Mouse (Mus musculus) heart, postnatal 14 days (tissue): ENCODE results near the gene Ppm1m. TPM values are rescaled to one million over a fixed set of nuclear protein-coding genes. Genes with fewer than 3 reads are reported as not detected.

Experiments used
- DNase-seq, 2 experiments: peaks; one replicate each; pipeline ENCODE4 v3.0.0; 2021 to 2022
- intact Hi-C: fragments of 180-260 bp; cut with DNase I; formaldehyde crosslinking; loops from one replicate; pipeline ENCODE4 v1.15.1; 2025
- total RNA-seq, 2 experiments: library from RNA; stranded (reverse); gene quantifications; 2 replicates each; pipeline ENCODE4 v1.2.3; 2021

The Ppm1m gene
- total RNA-seq, 2 experiments from 2014 or later, result 11.8 to 15.2 TPM

DNA sequence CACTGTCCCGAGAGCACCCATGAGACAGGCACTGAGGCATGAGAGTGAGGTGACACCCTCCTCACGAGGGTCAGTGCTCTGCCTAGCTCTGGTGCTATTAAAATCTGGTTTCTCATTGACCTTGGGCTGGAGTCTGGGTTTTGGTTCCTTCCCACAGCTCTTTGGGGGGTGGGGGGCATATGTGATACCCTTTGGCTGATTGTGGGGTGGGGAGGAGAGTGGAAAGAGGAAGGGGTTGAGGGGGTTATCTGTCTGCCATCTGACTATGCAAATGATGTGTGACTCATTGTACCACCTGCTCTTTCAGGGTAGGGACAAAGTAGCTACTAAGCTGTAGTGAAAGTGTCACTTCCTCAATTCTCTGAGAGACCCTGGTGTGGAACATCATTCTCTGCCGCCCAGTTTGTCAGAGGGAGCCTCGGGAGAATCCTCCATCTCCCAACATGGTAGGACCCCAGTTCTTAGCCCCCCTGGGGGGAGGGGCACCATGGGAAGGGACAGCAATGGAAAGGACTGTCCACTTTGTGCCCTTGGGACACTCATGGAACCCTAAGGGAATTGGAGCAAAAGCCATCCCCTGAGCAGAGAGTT lies 22.8 kb upstream of the Ppm1m start, which contains the start of gene Tlr9:
Tlr9 (plus strand) TSS at position 338 of the 591 bp plus-strand sequence.
- intact Hi-C loops, result no loop called here
- no peak for DNase-seq

DNA sequence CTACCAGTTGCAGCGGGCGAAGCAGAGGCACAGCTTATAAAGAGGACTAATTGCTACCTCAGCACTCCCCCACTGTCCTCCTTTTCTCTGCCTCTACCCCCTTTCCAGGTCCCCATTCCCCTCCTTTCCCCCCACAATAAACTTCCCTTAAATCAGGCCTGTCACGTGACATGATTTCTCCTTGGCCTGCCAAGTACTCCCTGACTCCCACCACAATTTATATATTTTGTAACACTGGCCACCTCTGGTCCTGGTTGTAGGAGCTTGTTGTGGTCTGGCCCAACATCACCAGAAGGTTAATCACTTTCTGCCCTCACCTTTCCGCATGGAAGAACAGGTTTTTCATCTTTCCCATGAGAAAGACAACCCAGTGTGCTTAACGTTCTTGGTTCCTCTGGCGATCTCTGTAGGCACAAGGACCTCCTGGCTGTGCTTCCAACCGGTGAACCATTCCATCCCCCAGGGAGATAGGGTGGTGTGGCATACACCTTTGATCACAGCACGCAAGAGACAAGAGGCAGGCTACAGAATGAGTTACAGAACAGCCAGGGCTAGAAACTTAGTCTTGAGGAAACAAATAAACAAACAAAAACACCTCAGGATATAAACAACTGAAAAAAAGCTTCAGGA lies 21.5 kb upstream of the Ppm1m start:
- intact Hi-C loops, result no loop called here

DNA sequence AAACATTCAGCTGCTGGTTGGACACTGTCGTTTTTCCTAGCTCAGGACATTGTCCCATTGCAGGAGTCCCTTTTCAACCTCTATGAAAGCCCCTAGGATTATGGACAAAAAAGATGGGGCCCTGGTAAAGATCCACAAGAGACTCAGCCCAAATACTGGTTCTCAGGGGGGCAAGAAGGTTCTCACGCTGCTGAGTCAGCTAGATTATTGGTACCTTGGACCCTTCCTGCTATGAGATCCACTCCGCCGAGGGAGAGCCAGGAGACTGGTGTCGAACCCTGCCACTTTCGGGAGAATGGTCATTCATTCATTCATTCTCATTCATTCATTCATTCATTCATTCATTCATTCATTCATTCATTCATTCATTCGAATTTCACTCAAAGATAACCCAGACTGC lies 17.4 kb upstream of the Ppm1m start:
- DNase-seq, result no peak
- intact Hi-C loops, result no loop called here

More for the DNA sequence above, 21.5 kb upstream of the Ppm1m start:
- no peak for DNase-seq

DNA sequence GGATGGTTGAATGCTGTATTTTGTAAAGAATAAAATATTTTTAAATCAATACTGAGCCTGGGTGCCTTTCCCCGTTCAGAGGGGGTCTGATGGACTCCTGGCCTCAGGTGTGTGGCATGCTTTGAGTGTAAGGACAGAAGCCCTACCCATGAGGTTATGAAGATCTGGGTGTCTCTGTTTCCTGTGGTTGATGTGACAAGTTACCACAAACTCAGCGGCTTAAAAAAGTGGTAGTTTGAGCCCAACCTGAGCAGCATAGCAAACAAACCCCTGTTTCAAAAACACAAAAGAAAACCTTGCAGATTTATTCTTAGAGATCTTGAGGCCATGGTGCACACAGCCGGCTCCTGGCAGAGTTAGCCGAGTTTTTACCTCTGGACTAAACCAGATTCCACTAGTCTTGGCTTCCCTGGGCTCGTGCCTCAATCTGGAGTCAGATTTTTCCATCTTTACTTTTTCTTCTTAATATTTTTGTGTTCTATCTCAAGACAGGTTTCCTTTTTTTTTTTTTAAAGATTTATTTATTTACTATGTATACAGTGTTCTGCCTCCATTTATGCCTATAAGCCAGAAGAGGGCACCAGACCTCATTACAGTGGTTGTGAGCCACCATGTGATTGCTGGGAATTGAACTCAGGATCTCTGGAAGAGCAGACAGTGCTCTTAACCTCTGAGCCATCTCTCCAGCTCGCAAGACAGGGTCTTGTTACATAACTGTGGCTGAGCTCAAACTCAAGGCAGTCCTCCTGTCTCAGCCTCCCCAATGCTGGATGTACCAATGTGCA lies 16.0 kb upstream of the Ppm1m start:
- intact Hi-C loops, result no loop called here
- DNase-seq, result no peak

DNA sequence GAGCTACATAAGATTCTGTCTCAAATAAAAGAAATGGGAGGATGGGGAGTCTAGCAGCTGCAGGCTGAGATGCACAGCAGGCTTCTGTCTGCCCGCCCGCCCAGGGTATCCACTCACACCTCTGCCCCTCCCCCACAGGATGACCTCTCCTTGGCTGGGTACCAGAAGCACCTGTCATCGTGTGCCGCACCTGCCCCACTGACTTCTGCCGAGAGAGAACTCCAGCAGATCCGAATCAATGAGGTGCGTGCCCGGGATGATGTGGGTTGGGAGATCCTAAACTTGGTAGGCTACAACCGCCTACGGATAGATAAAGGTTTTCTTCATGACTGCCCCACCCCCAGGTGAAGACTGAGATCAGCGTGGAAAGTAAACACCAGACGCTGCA lies 13.0 kb upstream of the Ppm1m start:
- no peak for DNase-seq
- intact Hi-C loops, result loop anchor here (2.0 to 5.0 kb wide), 4 partner anchors 34 to 68 kb away; partner anchors contain the start of genes Glyctk, Poc1a and Wdr82

DNA sequence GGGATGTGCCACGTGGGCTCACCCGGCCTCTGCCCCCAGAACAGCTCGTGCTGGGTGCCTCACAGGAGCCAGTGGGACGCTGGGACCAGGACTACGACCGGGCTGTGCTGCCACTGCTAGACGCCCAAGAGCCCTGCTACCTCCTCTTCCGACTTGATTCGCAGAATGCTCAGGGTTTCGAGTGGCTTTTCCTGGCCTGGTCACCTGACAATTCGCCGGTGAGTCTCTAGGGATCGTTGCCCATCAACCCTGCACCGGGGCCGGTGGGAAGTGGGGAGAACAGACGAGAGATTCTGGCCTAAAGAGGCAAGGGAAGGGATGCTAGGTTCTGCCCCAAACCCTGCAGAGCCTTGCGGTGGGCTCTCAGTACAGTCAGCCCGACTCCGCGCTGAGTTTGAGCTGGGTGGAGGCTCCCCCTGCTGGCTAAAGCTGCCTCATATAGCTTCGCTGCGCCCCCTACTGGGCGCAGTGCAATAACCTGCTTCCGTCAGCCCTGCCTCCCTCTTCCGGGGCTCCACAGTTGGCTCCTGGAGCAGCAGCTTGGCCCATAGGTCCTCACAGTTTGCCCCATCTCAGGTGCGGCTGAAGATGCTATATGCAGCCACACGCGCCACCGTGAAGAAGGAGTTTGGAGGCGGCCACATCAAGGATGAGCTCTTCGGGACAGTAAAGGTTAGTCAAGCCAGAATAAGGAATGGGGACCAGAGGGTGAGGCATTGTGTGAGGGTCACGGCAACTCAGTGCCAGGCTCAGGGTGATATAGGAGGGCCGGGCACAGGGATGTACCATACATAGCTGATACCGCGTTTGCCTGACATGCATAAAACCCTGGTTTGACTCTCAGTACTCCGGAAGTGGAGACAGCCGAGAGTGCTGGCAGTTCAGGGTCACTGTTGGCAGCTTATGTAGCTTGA lies 12.4 kb upstream of the Ppm1m start:
- DNase-seq, result peak; percentile 87 to 92
- intact Hi-C loops, result loop anchor here (2.0 to 5.0 kb wide), 4 partner anchors 35 to 69 kb away; partner anchors contain the start of genes Glyctk, Poc1a and Wdr82

DNA sequence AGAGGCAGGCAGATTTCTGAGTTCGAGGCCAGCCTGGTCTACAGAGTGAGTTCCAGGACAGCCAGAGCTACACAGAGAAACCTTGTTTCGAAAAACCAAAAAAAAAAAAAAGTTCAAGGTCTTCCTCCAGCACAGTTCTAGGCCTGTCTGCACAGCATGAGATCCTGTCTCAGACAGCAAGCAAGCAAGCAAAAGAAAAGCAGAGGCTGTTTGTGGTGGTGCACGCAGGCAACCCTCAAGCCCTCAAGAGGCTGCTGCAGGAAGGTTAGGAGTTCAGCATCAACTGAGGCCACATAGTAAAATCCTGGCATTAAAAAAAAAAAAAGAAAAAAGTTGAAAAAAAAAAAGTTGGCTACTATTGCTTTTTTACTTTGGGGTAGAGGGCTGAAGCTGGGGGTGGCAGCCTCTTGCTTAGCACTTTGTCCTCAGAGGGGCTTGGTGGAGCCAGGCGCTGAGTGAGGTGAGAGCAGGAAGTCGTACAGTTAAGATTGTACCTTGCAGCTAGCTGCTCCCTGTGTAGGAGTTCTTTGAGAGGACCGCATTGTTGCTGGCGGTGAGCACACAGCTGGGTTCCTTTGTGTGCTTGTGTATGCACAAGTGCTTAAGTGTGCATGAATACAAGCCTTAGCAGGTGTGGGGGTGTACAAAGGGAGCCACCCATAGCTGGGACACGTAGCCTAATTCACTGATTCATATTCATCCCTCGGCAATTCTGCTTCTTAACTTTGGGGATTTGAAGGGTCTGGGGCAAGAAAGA lies 11.5 kb upstream of the Ppm1m start:
- intact Hi-C loops, result loop anchor here (5.0 kb wide), 1 partner anchor 54 kb away; the partner anchor contains the start of gene Glyctk
- no peak for DNase-seq

DNA sequence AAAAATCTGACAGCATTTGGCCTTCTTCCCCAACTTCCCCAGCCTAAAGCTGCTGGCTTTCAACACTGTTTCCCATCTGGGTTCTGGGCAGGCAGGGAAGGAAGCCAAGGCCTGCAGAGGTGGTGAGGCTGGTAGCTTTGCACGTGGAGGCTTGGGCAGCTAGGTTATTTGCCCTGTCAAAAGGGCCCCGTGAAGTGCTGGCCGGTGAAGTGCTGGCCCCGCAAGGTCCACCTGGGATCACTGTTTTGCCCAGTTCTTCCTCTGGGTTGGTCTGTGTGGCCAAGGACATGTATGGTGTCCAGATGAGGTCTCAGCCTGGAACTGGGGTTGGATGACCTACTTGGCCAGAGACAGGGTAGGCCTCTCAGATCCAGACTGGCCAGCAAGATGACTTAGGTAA lies 10.4 kb upstream of the Ppm1m start:
- peak in 1 of 2 experiments; percentile 34 for DNase-seq
- intact Hi-C loops, result loop anchor here (5.0 kb wide), 1 partner anchor 53 kb away; the partner anchor contains the start of gene Glyctk

DNA sequence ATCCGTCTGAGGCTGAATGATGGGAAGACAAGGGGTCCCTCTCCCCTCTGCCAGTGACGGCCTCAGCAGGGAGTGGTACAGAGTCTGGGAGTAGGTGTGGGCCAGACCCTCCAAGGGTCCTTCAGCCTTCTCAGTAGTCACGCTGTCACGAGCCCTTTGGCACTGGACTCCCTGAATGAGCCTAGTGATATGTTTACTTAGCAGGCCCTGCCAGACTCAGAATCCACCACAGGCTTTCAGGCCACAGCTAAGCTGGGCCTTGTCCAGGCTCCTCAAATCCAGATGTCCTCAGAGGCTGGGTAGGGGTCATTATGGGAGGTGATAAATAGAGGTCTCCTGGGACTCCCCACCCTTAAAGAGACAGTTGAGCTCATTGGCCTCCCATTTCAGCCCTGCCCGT lies 8.6 kb upstream of the Ppm1m start:
- DNase-seq, result peak in 1 of 2 experiments; percentile 45
- intact Hi-C loops, result no loop called here

DNA sequence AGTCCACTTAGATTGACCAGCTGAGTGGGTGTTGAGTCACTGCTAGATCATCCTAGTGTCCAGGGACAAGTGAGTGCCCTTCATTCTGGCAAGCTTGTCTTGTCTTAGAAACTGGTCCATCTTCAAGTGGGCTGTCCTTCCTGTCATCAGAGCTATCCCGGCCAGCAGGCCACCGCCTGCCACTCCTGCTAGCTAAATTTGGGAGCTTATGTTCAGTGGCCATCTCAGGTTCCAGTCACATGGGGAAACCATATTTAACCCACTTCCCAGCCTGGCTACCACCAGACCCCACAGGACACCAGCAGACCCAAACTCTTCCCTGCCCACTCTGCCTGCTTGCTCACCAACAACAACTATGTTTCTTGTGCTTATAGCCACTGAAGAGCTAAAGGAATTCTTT lies 7.0 kb upstream of the Ppm1m start:
- intact Hi-C loops, result no loop called here
- peak in 1 of 2 experiments; percentile 55 for DNase-seq

DNA sequence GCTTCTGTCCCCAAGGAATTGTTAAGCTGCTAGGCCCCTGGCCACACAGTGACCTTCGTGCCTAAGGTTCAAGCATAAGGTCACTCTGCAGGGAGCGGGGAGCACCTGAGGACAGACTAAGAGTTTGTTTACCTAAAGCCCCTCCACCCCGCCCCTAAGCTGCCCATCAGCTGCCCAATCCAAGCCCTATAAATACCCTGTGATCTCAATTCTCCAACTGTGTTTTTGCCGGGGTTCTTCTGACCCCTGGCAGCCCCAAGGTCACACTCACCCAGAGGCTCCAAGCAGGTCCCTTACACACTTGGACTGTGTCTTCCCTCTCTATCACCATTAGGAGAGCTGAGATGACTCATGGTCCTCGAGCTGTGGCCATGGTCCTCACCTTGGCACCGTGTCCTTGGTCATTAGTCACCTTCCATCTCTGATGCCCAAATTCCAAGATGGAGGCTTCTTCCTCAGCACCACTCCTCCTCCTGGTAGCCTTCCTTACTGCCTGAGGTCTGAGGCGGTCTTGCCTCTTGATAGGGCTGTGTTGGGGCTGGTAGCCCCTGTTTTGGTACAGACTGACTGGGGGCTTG lies 6.3 kb upstream of the Ppm1m start:
- intact Hi-C loops, result no loop called here
- no peak for DNase-seq

DNA sequence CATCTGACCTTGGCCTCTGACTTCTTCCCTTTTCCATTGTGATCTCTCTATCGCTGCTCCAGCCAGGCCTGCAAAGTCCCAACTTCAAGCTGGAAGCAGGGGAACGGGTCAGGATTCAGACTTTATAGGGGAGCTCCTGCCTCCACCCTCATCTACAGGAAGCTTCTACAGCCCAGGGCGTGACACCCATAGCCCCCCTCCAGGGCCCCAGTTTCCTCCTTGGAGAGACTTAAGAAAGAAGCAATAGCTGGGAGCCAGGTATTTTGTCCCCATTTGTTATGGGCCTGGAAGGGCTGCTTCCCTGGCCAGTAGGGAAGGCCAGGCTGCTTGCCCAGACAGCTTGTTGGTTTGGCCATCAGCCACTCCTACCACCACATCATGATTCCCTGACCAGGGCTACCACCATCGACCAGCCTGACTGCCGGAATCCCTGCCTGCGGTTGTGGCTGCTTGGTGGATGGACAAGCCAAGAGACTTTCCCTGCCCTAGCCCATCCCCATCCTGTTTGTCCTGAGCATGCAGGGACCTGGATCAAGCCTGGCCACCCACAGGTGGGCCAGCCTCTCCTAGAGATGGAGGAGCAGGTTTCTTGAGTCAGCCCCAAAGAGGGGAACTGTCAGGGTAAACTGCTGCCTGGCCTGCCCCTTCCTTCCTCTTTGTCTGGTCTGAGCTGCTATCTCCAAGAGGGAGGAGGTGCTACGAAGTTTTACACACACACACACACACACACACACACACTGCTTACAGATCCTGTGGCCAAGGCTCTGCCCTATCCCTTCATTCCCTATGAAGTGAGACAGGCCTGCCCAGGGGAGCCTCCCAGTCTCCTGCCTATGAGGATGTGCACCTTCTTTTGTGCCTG lies 4.7 kb upstream of the Ppm1m start:
- intact Hi-C loops, result no loop called here
- DNase-seq, result peak in 1 of 2 experiments; percentile 48

DNA sequence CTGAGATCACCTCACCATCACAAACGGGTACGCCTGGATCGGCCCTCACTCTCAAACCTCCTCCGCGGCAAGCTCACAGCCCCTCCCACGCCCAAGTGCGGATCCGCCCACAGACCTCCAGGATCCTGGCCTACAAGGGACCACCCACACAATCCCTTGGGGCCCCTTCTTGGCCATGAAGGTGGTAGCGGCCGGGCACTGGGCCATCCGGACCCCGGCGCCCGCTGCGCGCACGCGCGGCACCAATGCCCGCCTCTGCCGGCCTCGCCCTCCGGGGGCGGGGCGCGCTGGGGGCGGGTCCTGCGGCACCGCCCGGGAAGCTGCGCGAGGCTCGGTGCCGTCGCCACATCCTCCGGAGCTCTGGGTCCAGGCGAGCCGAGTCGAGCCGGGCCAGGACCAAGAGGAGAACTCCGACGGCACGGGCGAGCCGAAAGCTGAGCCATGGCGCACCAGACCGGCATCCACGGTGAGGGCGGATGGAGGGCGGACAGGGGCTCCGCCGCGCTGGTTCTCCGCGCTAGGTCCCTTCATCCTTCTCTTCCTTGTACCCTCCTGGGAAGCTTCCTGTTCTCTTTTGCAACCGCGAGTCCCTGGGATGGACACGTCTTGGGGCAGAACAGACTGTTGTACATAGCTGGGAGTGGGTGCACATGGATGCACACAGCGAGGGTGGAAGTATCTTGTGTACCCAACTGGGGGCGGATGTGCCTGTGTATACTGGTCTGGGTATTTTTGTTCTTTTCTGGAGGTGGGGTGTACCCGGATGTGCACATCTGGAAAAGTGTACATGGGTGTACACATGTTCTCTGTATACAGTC lies 3.5 kb upstream of the Ppm1m start, which contains the start of gene Twf2:
Twf2 (plus strand) TSS at position 290 of the 818 bp plus-strand sequence.
- intact Hi-C loops, result no loop called here
- DNase-seq, result peak; percentile 94 to 97

DNA sequence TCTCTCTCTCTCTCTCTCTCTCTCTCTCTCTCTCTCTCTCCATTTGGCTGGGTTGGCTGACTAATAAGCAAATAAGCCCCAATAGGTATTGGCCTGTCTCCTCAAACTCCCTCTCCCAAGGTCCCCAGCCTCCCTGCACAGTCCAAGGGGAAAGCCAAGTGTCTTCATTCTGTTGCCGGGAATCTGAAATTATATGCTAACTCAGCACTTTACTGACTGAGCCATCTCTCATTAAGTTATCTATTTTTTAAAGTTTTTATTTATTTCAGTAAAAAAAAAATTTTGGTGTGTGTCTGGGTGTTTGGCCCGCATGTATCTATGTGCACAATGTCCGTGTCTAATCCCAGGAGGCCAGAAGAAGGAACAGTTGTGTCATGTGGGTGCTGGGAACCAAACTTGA lies 2.3 kb upstream of the Ppm1m start:
- intact Hi-C loops, result no loop called here
- DNase-seq, result no peak

DNA sequence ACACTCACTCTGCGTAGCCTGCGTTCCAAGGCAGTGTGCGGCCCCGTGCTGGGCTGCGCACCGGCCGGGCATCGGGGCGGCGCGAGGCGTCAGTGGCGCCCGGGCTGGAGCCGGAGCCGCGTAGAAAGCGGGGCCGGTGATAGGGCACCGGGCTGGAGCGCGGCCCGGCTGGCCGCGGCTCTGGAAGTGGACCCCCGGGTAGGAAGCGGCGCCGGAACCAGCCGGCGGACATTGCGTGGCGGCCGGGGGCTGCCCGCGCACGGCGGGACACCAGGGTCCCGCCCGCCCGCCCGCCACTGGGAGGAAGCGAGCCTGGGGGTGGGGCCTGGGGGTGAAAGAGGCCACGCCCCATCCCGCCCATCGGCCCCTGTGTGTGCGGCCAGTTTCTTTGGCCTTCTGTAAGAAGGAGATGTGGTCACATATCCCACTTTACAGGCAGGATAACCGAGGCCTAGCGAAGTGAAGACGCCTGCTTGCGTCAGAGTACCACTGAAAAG lies 536 bp downstream of the Ppm1m start:
- peak; percentile 84 to 86 for DNase-seq
- intact Hi-C loops, result no loop called here

DNA sequence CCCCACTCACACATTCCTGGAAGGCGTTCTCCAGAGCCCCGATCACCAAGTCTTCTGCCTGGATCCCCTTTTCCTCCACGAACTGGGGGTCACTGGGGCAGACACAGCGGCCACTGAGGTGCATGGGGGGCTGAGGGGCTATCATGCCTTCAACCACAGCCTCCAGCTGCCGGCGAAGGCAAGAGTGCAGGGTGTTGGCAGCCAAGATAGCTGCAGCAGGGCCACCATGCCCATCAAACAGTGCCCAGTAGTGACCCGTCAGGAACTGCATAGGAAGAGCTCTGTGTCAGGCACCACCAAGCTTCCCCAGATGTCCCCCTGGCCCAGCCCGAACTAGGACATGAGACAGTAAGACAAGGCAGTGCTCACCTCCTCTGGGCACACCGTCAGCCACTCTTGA lies 1.8 kb downstream of the Ppm1m start:
- intact Hi-C loops, result no loop called here
- DNase-seq, result no peak

DNA sequence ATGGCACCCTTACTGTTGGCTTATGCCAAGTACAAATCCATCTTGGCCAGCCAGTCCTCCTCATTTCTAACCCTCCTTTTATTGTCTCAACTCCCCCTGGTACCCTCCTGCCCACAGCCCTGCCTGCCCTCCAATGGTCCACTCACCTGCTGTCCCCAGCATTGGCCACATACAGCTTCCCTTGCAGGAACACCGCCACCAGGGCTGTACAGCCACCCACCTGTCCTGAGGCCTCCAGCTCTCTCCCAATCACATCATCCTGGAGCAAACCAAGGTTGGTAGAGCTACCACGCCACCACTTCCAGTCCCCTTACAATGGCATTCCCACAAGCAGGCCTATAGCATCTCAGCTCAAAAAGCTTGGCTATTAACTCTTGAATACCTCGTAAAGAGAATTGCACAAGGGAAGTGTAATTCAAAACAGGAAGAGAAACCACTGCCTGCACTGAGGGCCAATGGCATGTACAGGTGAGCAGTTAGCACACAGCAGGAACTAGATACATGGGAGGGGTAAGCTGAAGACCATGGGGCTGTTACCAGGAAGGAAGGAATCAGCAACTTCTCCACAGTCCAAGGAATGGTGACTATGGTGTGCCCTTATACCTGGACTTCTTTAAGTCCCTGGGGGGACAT lies 2.3 kb downstream of the Ppm1m start:
- DNase-seq, result no peak
- intact Hi-C loops, result no loop called here
